Mouse (Mus musculus): ENCODE data around the gene 4930516K23Rik. TPM values are rescaled to one million over a fixed set of nuclear protein-coding genes. Genes with fewer than 3 reads are reported as not detected.
A peak's percentile ranks its signal among the peaks of the same experiment; 100 is the strongest.

Gene 4930516K23Rik
- not detected in 2 replicates for polyA plus RNA-seq (2015; fragmentation: Nextera tagmentation; extraction: Ambion mirVana)

GRCm38 (mm10) chr7:104061345-104061744 lies at the start of gene 4930516K23Rik:
4930516K23Rik (minus strand) TSS chr7:104061445.
- no peak within 1 kb of the TSS for H3K4me2 ChIP-seq
- ATAC-seq (ENCODE audit: low read depth): no peak
- no peak within 1 kb of the TSS for H3K4me3 ChIP-seq (replicated peaks)
- no peak within 1 kb of the TSS for H3K27ac ChIP-seq
- no peak within 1 kb of the TSS for H3K9ac ChIP-seq
- H3K4me1 ChIP-seq (replicated peaks): no peaks in the 10 kb centered on the region
- H3K36me3 ChIP-seq: no peaks in the 10 kb centered on the region
- no peak for DNase-seq
- WGBS (ENCODE audit: insufficient replicate concordance): 36% methylated on average over 2 of the region's 2 CpGs
- no peaks in the 10 kb centered on the region for H3K27me3 ChIP-seq
- H3K9me3 ChIP-seq (replicated peaks): no peaks in the 10 kb centered on the region

- H3K27ac ChIP-seq: no peak within 1 kb of the TSS
- ATAC-seq (ENCODE audit: low read depth) (no peak), DNase-seq (no peak)
- H3K9ac ChIP-seq: no peak within 1 kb of the TSS
- no peaks in the 10 kb centered on the region for H3K27me3 ChIP-seq
- no peak within 1 kb of the TSS for H3K4me2 ChIP-seq
- no peak within 1 kb of the TSS for H3K4me3 ChIP-seq (replicated peaks)
- no peaks in the 10 kb centered on the region for H3K36me3 ChIP-seq
- H3K4me1 ChIP-seq (replicated peaks): no peaks in the 10 kb centered on the region
- H3K9me3 ChIP-seq (replicated peaks): no peaks in the 10 kb centered on the region
Observed at GRCm38 (mm10) chr7:104104757-104104972, 43.4 kb upstream of the 4930516K23Rik start, which contains the start of gene Olfr646. Olfr646 (plus strand) TSS chr7:104104873.

- Histone ChIP-seq H3K9ac (no peak overlapping the region), H3K27me3 (no peaks in the 10 kb centered on the region), H3K9me3 (replicated peaks) (no peaks in the 10 kb centered on the region), H3K4me2 (no peak overlapping the region), H3K4me1 (replicated peaks) (no peaks in the 10 kb centered on the region), H3K36me3 (no peaks in the 10 kb centered on the region), H3K27ac (no peak overlapping the region), H3K4me3 (replicated peaks) (no peak overlapping the region)
- DNase-seq: no peak
- ATAC-seq (ENCODE audit: low read depth): peak; percentile 74
- WGBS (ENCODE audit: insufficient replicate concordance): 18% methylated on average over 4 of the region's 4 CpGs
Observed at GRCm38 (mm10) chr7:104103913-104104756, 42.9 kb upstream of the 4930516K23Rik start.

GRCm38 (mm10) chr7:104085365-104085764 lies 24.1 kb upstream of the 4930516K23Rik start, which contains the start of gene Olfr645:
Olfr645 (minus strand) TSS chr7:104085465.
- H3K36me3 ChIP-seq: no peaks in the 10 kb centered on the region
- no peak within 1 kb of the TSS for H3K27ac ChIP-seq
- WGBS (ENCODE audit: insufficient replicate concordance): 48% methylated on average over 1 of the region's 1 CpGs
- no peak for ATAC-seq (ENCODE audit: low read depth)
- no peak within 1 kb of the TSS for H3K9ac ChIP-seq
- no peaks in the 10 kb centered on the region for H3K4me1 ChIP-seq (replicated peaks)
- H3K4me3 ChIP-seq (replicated peaks): no peak within 1 kb of the TSS
- DNase-seq: no peak
- no peaks in the 10 kb centered on the region for H3K9me3 ChIP-seq (replicated peaks)
- no peaks in the 10 kb centered on the region for H3K27me3 ChIP-seq
- no peak within 1 kb of the TSS for H3K4me2 ChIP-seq

- no peak within 1 kb of the TSS for H3K4me3 ChIP-seq (replicated peaks)
- no peak within 1 kb of the TSS for H3K4me2 ChIP-seq
- H3K9ac ChIP-seq: no peak within 1 kb of the TSS
- no peaks in the 10 kb centered on the region for H3K36me3 ChIP-seq
- ATAC-seq (ENCODE audit: low read depth): no peak
- H3K27me3 ChIP-seq: no peaks in the 10 kb centered on the region
- H3K27ac ChIP-seq: no peak within 1 kb of the TSS
- H3K4me1 ChIP-seq (replicated peaks): no peaks in the 10 kb centered on the region
- DNase-seq: no peak
- H3K9me3 ChIP-seq (replicated peaks): no peaks in the 10 kb centered on the region
- WGBS (ENCODE audit: insufficient replicate concordance): 57% methylated on average over 2 of the region's 2 CpGs
Observed at GRCm38 (mm10) chr7:104071769-104072168, 10.5 kb upstream of the 4930516K23Rik start, which contains the start of gene Olfr644. Olfr644 (minus strand) TSS chr7:104071869.

GRCm38 (mm10) chr7:104059215-104059614 lies 2.0 kb downstream of the 4930516K23Rik start:
- H3K36me3 ChIP-seq: no peaks in the 10 kb centered on the region
- H3K9me3 ChIP-seq (replicated peaks): no peaks in the 10 kb centered on the region
- H3K27ac ChIP-seq: no peak overlapping the region
- no peak for DNase-seq
- WGBS (ENCODE audit: insufficient replicate concordance): 62% methylated on average over 1 of the region's 1 CpGs
- no peaks in the 10 kb centered on the region for H3K4me1 ChIP-seq (replicated peaks)
- no peak overlapping the region for H3K9ac ChIP-seq
- H3K4me3 ChIP-seq (replicated peaks): no peak overlapping the region
- no peaks in the 10 kb centered on the region for H3K27me3 ChIP-seq
- no peak for ATAC-seq (ENCODE audit: low read depth)
- no peak overlapping the region for H3K4me2 ChIP-seq

- DNase-seq (no peak), ATAC-seq (ENCODE audit: low read depth) (no peak)
- H3K36me3 ChIP-seq: no peaks in the 10 kb centered on the region
- H3K27ac ChIP-seq: no peak within 1 kb of the TSS
- no peaks in the 10 kb centered on the region for H3K4me1 ChIP-seq (replicated peaks)
- H3K9me3 ChIP-seq (replicated peaks): no peaks in the 10 kb centered on the region
- no peak within 1 kb of the TSS for H3K9ac ChIP-seq
- 39% methylated on average over 1 of the region's 1 CpGs for WGBS (ENCODE audit: insufficient replicate concordance)
- H3K4me2 ChIP-seq: no peak within 1 kb of the TSS
- no peaks in the 10 kb centered on the region for H3K27me3 ChIP-seq
- no peak within 1 kb of the TSS for H3K4me3 ChIP-seq (replicated peaks)
Observed at GRCm38 (mm10) chr7:104052566-104052965, 8.7 kb downstream of the 4930516K23Rik start, which contains the start of gene Olfr642. Olfr642 (minus strand) TSS chr7:104052666.

GRCm38 (mm10) chr7:104050745-104051144 lies 10.5 kb downstream of the 4930516K23Rik start:
- Histone ChIP-seq H3K9ac (no peak overlapping the region), H3K36me3 (no peaks in the 10 kb centered on the region), H3K4me1 (replicated peaks) (no peaks in the 10 kb centered on the region), H3K4me2 (no peak overlapping the region), H3K4me3 (replicated peaks) (no peak overlapping the region), H3K27me3 (no peaks in the 10 kb centered on the region), H3K9me3 (replicated peaks) (no peaks in the 10 kb centered on the region), H3K27ac (no peak overlapping the region)
- ATAC-seq (ENCODE audit: low read depth) (no peak), DNase-seq (no peak)
- 57% methylated on average over 4 of the region's 4 CpGs for WGBS (ENCODE audit: insufficient replicate concordance)

- Histone ChIP-seq H3K27me3 (no peaks in the 10 kb centered on the region), H3K4me2 (no peak within 1 kb of the TSS), H3K4me1 (replicated peaks) (no peaks in the 10 kb centered on the region), H3K36me3 (no peaks in the 10 kb centered on the region), H3K27ac (no peak within 1 kb of the TSS), H3K9me3 (replicated peaks) (no peaks in the 10 kb centered on the region), H3K9ac (no peak within 1 kb of the TSS), H3K4me3 (replicated peaks) (no peak within 1 kb of the TSS)
- no peak for ATAC-seq (ENCODE audit: low read depth)
- 36% methylated on average over 1 of the region's 1 CpGs for WGBS (ENCODE audit: insufficient replicate concordance)
- no peak for DNase-seq
Observed at GRCm38 (mm10) chr7:104035145-104035544, 26.1 kb downstream of the 4930516K23Rik start, which contains the start of gene Olfr641. Olfr641 (plus strand) TSS chr7:104035445.

- no peak for ATAC-seq (ENCODE audit: low read depth)
- H3K9ac ChIP-seq: no peak overlapping the region
- 59% methylated on average over 3 of the region's 3 CpGs for WGBS (ENCODE audit: insufficient replicate concordance)
Observed at GRCm38 (mm10) chr7:104026978-104027377, 34.3 kb downstream of the 4930516K23Rik start.

GRCm38 (mm10) chr7:104025473-104025872 lies 35.8 kb downstream of the 4930516K23Rik start, which contains the start of gene Olfr640:
Olfr640 (minus strand) TSS chr7:104025573.
- Histone ChIP-seq H3K4me1 (replicated peaks) (no peaks in the 10 kb centered on the region), H3K9me3 (replicated peaks) (no peaks in the 10 kb centered on the region), H3K27me3 (no peaks in the 10 kb centered on the region), H3K9ac (no peak within 1 kb of the TSS), H3K27ac (no peak within 1 kb of the TSS), H3K36me3 (no peaks in the 10 kb centered on the region), H3K4me2 (no peak within 1 kb of the TSS), H3K4me3 (replicated peaks) (no peak within 1 kb of the TSS)
- ATAC-seq (ENCODE audit: low read depth) (no peak), DNase-seq (no peak)
- 60% methylated on average over 6 of the region's 6 CpGs for WGBS (ENCODE audit: insufficient replicate concordance)

More at GRCm38 (mm10) chr7:104026978-104027377, 34.3 kb downstream of the 4930516K23Rik start:
- Histone ChIP-seq H3K36me3 (no peaks in the 10 kb centered on the region), H3K9me3 (replicated peaks) (no peaks in the 10 kb centered on the region), H3K4me3 (replicated peaks) (no peak overlapping the region), H3K4me1 (replicated peaks) (no peaks in the 10 kb centered on the region), H3K27ac (no peak overlapping the region), H3K27me3 (no peaks in the 10 kb centered on the region), H3K4me2 (no peak overlapping the region)
- DNase-seq: no peak

GRCm38 (mm10) chr7:104021651-104022050 lies 39.6 kb downstream of the 4930516K23Rik start:
- no peak overlapping the region for H3K27ac ChIP-seq
- H3K4me2 ChIP-seq: no peak overlapping the region
- H3K4me3 ChIP-seq (replicated peaks): no peak overlapping the region
- H3K36me3 ChIP-seq: no peaks in the 10 kb centered on the region
- no peaks in the 10 kb centered on the region for H3K9me3 ChIP-seq (replicated peaks)
- no peak for ATAC-seq (ENCODE audit: low read depth)
- H3K27me3 ChIP-seq: no peaks in the 10 kb centered on the region
- DNase-seq: no peak
- 74% methylated on average over 6 of the region's 6 CpGs for WGBS (ENCODE audit: insufficient replicate concordance)
- H3K4me1 ChIP-seq (replicated peaks): no peaks in the 10 kb centered on the region
- no peak overlapping the region for H3K9ac ChIP-seq
